Mouse (Mus musculus): ENCODE measurements around the gene Bricd5.

Gene Bricd5

DNA sequence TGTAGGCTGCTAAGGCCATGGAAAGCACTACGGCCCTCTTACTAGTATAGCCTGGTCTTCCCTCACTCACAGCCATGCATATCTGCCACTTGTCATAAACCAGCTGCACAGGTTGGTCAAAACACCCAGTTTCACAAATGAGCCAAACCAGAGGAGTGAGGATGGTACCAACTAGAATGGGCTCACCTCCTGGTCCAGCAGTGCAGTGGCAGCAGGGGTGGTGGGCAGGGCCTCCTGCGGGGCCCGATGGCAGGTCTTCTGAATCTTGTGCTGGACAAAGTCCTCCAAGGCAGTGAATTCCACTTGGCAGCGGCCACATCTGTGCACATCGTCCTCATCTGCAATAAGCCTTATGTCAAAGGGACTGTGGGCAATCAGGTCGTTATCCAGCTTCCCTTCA lies 22.5 kb upstream of the Bricd5 start:
- ChIA-PET POLR2A (interaction anchor here in 2 of 4 experiments (0.9 to 2.2 kb wide), 7 partner anchors 9 to 99 kb away, joined by 3 to 8 read pairs (median 4); partner anchors contain the start of genes Traf7 (in 2 of the 2) and Dnase1l2 (in 1 of the 2)), CTCF (interaction anchor here in 2 of 4 experiments (0.5 to 1.9 kb wide), 3 partner anchors 15 to 29 kb away, joined by 3 to 7 read pairs (median 6); partner anchors contain the start of gene Mlst8 (in 1 of the 2))

DNA sequence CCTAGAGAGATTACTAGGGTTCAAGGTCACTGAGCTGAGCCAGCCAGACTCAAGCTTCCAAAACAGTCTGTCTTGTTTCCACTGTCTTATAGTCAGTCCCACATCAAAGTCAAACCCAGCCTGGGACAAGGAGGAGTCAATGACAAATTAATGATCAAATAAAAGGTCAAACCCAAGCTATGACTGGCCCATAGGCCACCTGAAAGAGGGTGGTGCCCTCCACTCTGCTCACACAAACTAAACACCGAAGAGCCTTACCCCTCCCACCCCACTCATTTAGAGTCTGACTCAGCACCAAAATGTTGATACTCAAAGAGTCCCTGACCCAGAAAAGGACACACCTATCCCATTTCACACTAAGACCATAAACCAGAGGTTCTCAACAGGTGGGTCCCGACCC lies 20.3 kb upstream of the Bricd5 start:
- ChIA-PET CTCF (interaction anchor here in 1 of 4 experiments (1.3 to 2.1 kb wide), 2 partner anchors 17 to 96 kb away, joined by 3 to 5 read pairs; partner anchors contain the start of gene Pkd1), POLR2A (interaction anchor here in 3 of 4 experiments (0.5 to 5.0 kb wide), 16 partner anchors 9 to 216 kb away, joined by 3 to 69 read pairs (median 8); partner anchors contain the start of genes Dnase1l2 (in 2 of the 3), Mlst8 (in 2 of the 3), E4f1 (in 1 of the 3) and Eci1 (in 1 of the 3))

DNA sequence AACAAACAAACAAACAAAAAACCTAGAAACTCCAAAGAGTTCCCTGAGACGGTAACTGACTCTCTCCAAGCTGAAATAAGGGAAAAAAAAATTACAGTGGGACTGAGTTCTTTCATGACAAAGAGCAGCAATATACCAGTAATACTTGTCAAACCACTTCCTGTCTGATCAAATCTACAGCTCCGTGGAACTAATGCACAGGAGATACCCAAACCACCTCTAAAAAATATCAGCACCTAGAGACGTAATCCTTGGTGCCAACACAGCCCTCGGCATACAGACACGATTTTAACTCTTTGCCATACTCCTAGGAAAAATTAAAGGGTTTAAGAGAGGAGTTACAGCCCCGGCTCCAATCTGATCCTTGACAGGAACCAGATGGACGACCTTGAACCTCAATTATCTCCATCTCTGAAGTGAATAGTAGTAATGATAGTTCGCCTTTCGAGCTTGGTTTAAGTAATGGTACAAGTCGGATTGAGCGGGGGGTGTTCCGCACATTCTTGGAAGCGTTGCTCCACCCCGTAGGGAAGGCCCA lies 19.4 kb upstream of the Bricd5 start:
- ChIA-PET CTCF (interaction anchor here (0.6 to 2.1 kb wide), 9 partner anchors 14 to 352 kb away, joined by 3 to 13 read pairs (median 4); partner anchors contain the start of genes E4f1 (in 1 of the 4), Mlst8 (in 1 of the 4), Pgp (in 1 of the 4) and Pkd1 (in 1 of the 4)), POLR2A (interaction anchor here (0.5 to 5.0 kb wide), 86 partner anchors 8 to 851 kb away, joined by 3 to 69 read pairs (median 5); partner anchors contain the start of genes E4f1 (in 4 of the 4), Pgp (in 4 of the 4), Eci1 (in 3 of the 4) and Mlst8 (in 3 of the 4))

DNA sequence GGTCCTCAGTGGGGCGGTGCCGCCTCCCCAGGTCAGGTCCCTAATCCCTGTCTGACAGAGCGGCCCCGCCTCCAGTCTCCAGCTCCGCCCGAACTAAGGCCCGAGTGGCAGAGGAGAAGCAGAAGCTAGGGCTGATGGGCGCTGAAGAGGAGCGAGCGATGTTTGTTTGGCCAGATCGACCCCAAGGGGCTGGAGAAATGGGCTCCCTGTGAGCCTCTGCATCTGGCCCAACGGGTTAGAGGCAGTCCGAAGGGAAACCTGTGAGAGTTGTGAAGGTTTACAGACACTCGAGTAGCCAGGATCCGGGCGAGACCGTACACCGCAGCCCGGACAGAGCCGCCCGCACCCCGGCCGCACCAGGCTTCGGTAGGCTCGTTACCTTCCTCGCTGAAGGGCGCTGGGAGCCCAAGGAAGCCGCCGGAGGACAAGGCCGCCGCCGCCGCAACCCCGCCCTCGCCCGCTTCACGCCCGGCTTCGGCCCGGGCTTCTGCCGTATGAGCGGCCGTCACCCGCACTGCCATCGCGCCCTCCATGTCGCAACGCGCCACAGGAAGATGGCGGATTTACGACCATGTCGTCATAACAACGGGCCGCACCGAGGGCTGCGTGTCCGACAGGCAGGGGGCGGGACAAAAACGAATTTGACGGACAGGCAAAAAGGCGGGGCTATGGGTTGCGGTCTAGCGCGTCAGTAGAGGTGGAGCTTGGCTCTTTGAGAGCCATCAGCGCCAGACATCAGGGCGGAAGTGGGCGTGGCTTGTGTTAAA lies 18.7 kb upstream of the Bricd5 start:
- ChIA-PET CTCF (interaction anchor here (0.6 to 2.1 kb wide), 13 partner anchors 12 to 351 kb away, joined by 3 to 13 read pairs (median 4); partner anchors contain the start of genes E4f1 (in 2 of the 4), Pgp (in 2 of the 4), Caskin1 (in 1 of the 4) and Mlst8 (in 1 of the 4)), POLR2A (interaction anchor here (0.5 to 5.0 kb wide), 102 partner anchors 8 to 851 kb away, joined by 3 to 69 read pairs (median 4); partner anchors contain the start of genes E4f1 (in 4 of the 4), Pgp (in 4 of the 4), Mlst8 (in 3 of the 4) and Pkd1 (in 3 of the 4))

DNA sequence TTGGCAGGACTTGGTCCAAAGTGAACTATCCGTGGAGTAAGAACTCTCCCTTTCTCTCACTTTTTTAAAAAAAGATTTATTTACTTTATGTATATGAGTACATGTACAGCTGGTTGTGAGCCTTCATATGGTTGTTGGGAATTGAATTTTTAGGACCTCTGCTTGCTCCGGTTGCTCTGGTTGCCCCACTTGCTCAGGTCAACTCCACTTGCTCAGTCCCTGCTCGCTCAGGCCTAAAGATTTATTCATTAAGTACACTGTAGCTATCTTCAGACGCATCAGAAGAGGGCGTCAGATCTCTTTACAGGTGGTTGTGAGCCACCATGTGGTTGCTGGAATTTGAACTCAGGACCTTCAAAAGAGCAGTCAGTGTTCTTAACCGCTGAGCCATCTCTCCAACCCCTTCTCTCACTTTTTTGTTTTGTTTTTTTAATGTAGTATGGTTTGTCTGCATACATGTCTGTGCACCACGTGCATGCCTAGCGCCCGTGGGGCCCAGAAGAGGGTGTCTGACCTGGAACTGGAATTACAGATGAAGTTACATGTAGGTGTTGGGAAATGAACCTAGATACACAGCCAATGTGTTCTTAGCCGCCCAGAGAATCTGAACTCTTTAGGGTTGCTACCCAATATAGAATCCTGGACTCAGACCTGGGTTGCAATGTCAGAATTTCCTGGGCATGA lies 18.0 kb upstream of the Bricd5 start:
- ChIA-PET CTCF (interaction anchor here (0.7 to 2.1 kb wide), 11 partner anchors 11 to 181 kb away, joined by 3 to 13 read pairs (median 4); partner anchors contain the start of genes E4f1 (in 2 of the 4), Pgp (in 2 of the 4), Caskin1 (in 1 of the 4) and Mlst8 (in 1 of the 4)), POLR2A (interaction anchor here in 3 of 4 experiments (0.6 to 5.0 kb wide), 73 partner anchors 8 to 852 kb away, joined by 3 to 69 read pairs (median 5); partner anchors contain the start of genes E4f1 (in 3 of the 3), Pgp (in 3 of the 3), Ccnf (in 2 of the 3) and Dnase1l2 (in 2 of the 3))

DNA sequence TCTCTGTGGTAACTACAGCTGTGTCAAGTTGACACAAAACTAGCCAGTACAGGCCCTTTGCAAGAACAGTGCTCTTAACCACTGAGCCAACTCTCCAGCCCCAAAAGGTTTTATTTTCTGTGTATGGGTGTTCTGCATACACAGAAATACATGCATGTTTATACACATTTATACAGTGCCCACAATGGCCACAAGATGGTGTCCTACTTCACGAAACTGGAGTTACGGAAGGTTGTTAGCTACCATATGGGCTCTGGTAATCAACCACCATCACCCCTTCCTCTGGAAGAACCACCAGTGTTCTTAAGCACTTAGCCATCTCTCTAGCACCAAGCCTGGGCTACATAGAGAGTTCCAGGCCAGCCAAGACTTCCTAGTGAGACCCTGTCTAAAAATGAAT lies 12.1 kb upstream of the Bricd5 start:
- ChIA-PET POLR2A (interaction anchor here in 2 of 4 experiments (0.8 to 3.0 kb wide), 7 partner anchors 8 to 66 kb away, joined by 3 to 23 read pairs (median 4); partner anchors contain the start of genes E4f1 (in 2 of the 2), Pgp (in 2 of the 2), Traf7 (in 2 of the 2) and Mlst8 (in 1 of the 2)), CTCF (interaction anchor here in 3 of 4 experiments (0.6 to 1.2 kb wide), 12 partner anchors 9 to 379 kb away, joined by 3 to 8 read pairs (median 3); partner anchors contain the start of genes Mlst8 (in 2 of the 3), E4f1 (in 1 of the 3), Pgp (in 1 of the 3) and Traf7 (in 1 of the 3))

DNA sequence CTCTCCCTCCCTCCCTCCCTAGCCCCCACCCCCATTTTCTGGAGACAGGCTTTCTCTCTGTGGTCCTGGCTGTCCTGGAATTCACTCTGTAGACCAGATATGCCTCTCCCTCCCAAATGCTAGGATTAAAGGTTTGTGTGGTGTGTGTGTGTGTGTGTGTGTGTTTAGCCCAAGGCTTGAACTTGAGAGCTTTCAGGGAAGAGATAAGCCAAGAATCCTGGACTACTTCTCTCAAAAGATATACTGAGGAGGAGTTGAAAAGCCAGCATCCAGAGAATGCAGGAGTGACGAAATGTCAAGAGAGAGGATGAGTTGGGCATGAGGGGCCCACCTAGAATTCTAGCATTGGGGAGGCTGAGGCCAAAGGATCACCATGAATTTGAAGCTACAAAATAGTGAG lies 10.8 kb upstream of the Bricd5 start:
- CTCF ChIA-PET, result interaction anchor here in 3 of 4 experiments (0.6 to 1.5 kb wide), 7 partner anchors 16 to 204 kb away, joined by 3 to 8 read pairs (median 3); partner anchors contain the start of gene Mlst8 (in 1 of the 3)
- POLR2A ChIA-PET, result interaction anchor here in 3 of 4 experiments (0.8 to 3.0 kb wide), 23 partner anchors 8 to 228 kb away, joined by 3 to 23 read pairs (median 5); partner anchors contain the start of genes Mlst8 (in 2 of the 3), Traf7 (in 2 of the 3), Bricd5 (in 1 of the 3) and Nthl1 (in 1 of the 3)

DNA sequence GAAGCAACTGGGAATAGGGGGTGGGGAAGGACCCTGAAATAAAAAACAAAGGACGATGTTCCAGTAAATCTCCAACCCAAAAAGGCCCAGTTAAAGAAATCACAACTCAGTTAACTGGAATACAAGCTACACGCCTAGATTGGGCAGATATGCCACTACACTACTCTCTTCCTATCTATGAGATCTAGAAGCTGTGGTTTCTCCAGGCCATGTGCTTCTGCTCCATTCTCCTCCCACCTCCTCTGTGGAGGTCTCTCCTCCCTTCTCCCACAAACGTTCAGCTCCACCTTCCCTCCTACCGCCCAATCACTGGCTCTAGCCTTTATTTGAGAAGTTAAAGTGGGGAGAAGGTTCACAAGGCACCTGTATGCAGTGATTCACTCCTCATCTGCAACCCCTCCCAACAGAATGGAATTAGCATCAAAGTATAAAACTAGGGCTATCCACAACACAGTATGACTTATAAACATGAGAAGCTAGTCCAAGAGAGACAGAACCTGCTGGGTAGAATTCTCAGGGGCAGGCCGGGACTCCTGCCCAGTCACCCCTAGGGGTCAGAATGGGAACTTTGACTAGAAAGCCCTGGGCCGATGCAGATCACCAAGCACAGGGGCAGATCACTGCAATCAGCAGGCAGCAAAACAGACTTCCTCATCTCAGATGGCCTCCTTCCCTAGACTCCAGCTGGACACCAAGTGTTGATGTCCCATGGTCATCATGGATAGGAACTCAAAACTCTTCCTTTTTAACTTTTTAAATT lies 10.1 kb upstream of the Bricd5 start:
- CTCF ChIA-PET, result interaction anchor here (0.6 to 1.5 kb wide), 11 partner anchors 9 to 361 kb away, joined by 3 to 8 read pairs (median 3); partner anchors contain the start of gene Mlst8 (in 1 of the 4)
- POLR2A ChIA-PET, result interaction anchor here in 3 of 4 experiments (0.8 to 3.0 kb wide), 25 partner anchors 8 to 253 kb away, joined by 3 to 23 read pairs (median 5); partner anchors contain the start of genes Traf7 (in 3 of the 3), Mlst8 (in 2 of the 3), Bricd5 (in 1 of the 3) and Nthl1 (in 1 of the 3)

DNA sequence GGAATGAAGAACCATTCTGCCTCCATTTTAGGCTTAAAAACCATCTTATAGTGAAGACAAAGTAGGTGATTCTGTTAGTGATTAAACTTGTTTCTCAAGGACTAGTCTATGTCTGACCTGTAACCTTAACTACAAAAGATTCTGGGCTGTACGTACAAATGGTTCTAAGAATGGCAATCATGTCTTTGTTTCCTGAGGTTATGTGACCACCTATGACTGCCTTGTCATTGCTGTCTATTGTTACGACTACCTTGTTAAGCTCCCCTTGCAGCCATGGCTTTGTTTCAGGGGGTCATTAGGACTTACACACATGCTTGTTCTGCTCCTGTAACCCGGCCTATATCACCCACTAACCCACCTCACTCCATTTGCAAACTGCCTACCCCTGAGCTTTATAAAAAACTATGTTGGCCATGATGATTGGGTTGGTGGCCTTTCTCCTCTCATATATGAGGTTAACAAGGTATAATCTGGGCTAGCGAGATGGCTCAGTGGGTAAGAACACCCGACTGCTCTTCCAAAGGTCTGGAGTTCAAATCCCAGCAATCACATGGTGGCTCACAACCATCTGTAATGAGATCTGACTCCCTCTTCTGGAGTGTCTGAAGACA lies 4.9 kb upstream of the Bricd5 start:
- POLR2A ChIA-PET, result interaction anchor here in 3 of 4 experiments (0.9 to 24.5 kb wide), 18 partner anchors 9 to 317 kb away, joined by 3 to 396 read pairs (median 4); partner anchors contain the start of genes Mlst8 (in 3 of the 3), Traf7 (in 3 of the 3), Ccnf (in 1 of the 3) and Rab26 (in 1 of the 3)
- CTCF ChIA-PET, result interaction anchor here in 3 of 4 experiments (0.6 to 1.0 kb wide), 3 partner anchors 11 to 346 kb away, joined by 3 to 4 read pairs (median 3); partner anchors contain the start of gene Traf7 (in 1 of the 3)

DNA sequence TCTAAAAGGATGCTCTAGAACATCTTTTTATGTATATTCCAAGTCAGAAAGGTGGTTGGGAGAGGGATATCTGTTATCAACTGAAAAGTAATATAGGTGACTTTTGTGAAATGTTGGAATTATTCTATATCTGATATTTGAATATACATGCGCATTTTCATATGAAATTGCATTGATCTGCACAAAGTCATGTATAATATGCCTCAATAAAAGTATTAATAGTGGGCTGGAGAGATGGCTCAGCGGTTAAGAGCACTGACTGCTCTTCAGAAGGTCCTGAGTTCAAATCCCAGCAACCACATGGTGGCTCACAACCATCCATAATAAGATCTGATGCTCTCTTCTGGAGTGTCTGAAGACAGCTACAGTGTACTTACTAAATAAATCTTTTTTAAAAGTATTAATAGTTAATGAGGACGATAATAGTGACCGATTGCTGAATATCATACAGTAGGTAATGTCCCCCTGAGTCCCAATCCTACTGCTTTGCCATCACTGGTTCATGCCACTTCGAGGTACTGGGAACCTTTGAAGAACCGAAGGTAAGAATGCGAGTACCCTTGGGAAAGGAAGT lies 4.3 kb upstream of the Bricd5 start:
- POLR2A ChIA-PET, result interaction anchor here (0.7 to 24.5 kb wide), 40 partner anchors 8 to 267 kb away, joined by 3 to 396 read pairs (median 4); partner anchors contain the start of genes Mlst8 (in 3 of the 4), Traf7 (in 3 of the 4), Pkd1 (in 2 of the 4) and Zfp598 (in 2 of the 4)
- CTCF ChIA-PET, result interaction anchor here in 3 of 4 experiments (0.6 to 2.5 kb wide), 7 partner anchors 8 to 346 kb away, joined by 3 to 45 read pairs (median 3); partner anchors contain the start of genes Mlst8 (in 1 of the 3) and Traf7 (in 1 of the 3)

DNA sequence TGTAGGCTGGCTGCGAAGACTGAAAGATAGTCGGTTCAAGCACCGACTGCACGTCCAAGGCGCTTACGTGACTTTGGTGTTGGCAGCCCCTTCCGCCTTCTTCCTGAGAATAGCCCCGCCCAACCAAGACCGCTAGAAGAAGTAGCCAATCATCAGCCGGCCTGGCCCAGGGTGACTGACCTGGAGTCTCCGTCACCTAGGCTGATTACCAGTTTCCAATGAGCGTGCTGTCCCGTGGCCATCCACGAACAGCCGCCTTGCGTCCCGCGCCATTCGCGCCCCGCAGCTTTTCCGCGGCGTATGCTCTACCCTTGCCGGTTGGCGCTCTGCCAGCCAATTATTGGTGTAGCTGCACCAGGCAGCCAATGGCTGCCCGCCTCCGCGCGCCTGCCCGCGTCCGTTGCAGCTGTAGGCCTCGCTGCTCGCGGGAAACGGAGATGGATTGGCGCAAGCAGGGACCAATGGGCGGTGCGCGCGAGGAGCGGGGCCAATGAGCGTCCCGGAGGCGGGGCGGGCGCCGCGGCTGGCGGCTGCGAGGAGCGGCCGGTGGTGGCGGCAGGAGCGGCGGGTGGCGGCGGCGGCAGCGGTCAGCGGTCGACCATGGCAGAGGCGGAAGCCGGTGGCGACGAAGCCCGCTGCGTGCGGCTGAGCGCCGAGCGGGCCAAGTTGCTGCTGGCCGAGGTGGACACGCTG lies 3.6 kb upstream of the Bricd5 start, which contains the start of the genes E4f1 and Pgp:
Gene E4f1 (minus strand): TSS at position 404 of the 693 bp plus-strand sequence.
Gene Pgp (plus strand): TSS at position 483 of the 693 bp plus-strand sequence.
- ChIA-PET CTCF (interaction anchor here in 3 of 4 experiments (0.5 to 2.5 kb wide), 8 partner anchors 9 to 222 kb away, joined by 3 to 45 read pairs (median 3); partner anchors contain the start of gene Mlst8 (in 1 of the 3)), POLR2A (interaction anchor here (0.6 to 24.5 kb wide), 42 partner anchors 8 to 627 kb away, joined by 3 to 396 read pairs (median 4); partner anchors contain the start of genes Mlst8 (in 3 of the 4), Pkd1 (in 3 of the 4), Traf7 (in 3 of the 4) and Zfp598 (in 2 of the 4))

DNA sequence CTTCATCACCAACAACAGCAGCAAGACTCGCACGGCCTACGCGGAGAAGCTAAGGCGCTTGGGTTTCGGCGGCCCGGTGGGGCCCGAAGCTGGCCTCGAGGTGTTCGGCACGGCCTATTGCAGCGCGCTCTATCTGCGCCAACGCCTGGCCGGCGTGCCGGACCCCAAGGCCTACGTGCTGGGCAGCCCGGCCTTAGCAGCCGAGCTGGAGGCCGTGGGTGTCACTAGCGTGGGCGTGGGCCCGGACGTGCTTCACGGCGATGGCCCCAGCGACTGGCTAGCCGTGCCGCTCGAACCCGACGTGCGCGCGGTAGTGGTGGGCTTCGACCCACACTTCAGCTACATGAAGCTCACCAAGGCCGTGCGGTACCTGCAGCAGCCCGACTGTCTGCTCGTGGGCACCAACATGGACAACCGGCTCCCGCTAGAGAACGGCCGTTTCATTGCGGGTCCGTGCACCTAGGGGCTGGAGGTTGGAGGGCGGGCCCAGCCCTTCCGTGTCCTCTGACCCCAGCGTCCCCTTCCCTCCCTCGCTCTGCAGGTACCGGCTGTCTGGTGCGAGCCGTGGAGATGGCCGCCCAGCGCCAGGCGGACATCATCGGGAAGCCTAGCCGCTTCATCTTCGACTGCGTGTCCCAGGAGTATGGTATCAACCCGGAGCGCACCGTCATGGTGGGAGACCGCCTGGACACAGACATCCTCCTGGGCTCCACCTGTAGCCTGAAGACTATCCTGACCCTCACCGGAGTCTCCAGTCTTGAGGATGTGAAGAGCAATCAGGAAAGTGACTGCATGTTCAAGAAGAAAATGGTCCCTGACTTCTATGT lies 2.8 kb upstream of the Bricd5 start:
- ChIA-PET POLR2A (interaction anchor here (0.6 to 24.5 kb wide), 41 partner anchors 8 to 628 kb away, joined by 3 to 396 read pairs (median 4); partner anchors contain the start of genes Mlst8 (in 3 of the 4), Pkd1 (in 3 of the 4), Traf7 (in 3 of the 4) and Zfp598 (in 2 of the 4)), CTCF (interaction anchor here in 3 of 4 experiments (0.5 to 2.5 kb wide), 7 partner anchors 8 to 222 kb away, joined by 3 to 45 read pairs (median 3); partner anchors contain the start of gene Mlst8 (in 1 of the 3))

DNA sequence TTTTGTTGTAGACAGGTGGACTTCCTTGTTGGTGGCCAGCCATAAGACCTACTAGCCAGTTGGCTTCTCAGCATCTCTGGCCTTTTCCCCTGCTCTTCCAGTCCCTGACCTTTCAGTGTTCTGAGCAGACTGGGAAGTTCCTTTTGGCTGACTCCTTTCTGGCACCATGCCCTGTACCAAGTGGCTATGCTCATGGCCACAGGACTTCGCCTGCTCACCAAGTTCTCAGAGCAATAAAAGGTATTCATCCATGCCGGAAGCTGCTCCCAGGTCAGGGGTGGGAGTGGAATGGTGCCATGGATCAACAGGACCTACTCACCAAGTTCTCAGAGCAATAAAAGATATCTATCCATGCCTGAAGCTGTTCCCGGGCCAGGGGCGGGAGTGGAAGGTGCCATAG lies 1.2 kb upstream of the Bricd5 start:
- ChIA-PET CTCF (interaction anchor here in 2 of 4 experiments (0.6 to 1.6 kb wide), 4 partner anchors 8 to 11 kb away, joined by 3 to 5 read pairs (median 5); no protein-coding TSS in a partner anchor), POLR2A (interaction anchor here (0.7 to 24.5 kb wide), 22 partner anchors 7 to 221 kb away, joined by 3 to 396 read pairs (median 4); partner anchors contain the start of genes Traf7 (in 3 of the 4), Ccnf (in 1 of the 4), Eci1 (in 1 of the 4) and Mlst8 (in 1 of the 4))

Measured in embryonic stem cell, embryonic (primary cell).